Mouse (Mus musculus) forebrain, embryonic 14.5 days (tissue): Measurements from ENCODE around the gene Grin3b. TPM values are rescaled to one million over a fixed set of nuclear protein-coding genes. Genes with fewer than 3 reads are reported as not detected.

Experiments
- ATAC-seq: fragments of 200-750 bp; cut with Nextera tagmentation; 2 replicates; pipeline ENCODE4 v1.8.0; 2017; ENCODE audit warnings: mild to moderate bottlenecking, moderate library complexity
- DNase-seq: peaks from one replicate; pipeline ENCODE4 v3.0.0-alpha.2; 2015; ENCODE audit warnings: low spot score
- H3K27ac ChIP-seq: fragments of 300-500 bp; sonication (generic); 2 replicates; pipeline ENCODE4 v1.5.1; 2014; ENCODE audit warnings: low read depth, mild to moderate bottlenecking, control low read depth, low read length, moderate library complexity
- H3K27me3 ChIP-seq: fragments of 300-500 bp; sonication (generic); replicated peaks from 2 replicates; pipeline ENCODE4 v1.6.1; 2014; ENCODE audit warnings: low read length, control low read depth, mixed read lengths; ENCODE audit not compliant: control insufficient read depth, insufficient read depth
- H3K36me3 ChIP-seq: fragments of 300-500 bp; sonication (generic); 2 replicates; pipeline ENCODE4 v1.6.1; 2014; ENCODE audit warnings: low read length, control low read depth; ENCODE audit not compliant: control insufficient read depth, insufficient read depth
- H3K4me1 ChIP-seq: fragments of 300-500 bp; sonication (generic); 2 replicates; pipeline ENCODE4 v1.6.1; 2014; ENCODE audit warnings: antibody characterized with exemption, low read length, control low read depth; ENCODE audit not compliant: control insufficient read depth, insufficient read depth
- H3K4me2 ChIP-seq: fragments of 300-500 bp; sonication (generic); 2 replicates; pipeline ENCODE4 v1.6.1; 2014; ENCODE audit warnings: mild to moderate bottlenecking, control low read depth, low read length
- H3K4me3 ChIP-seq: fragments of 300-500 bp; sonication (generic); 2 replicates; pipeline ENCODE4 v1.5.1; 2014; ENCODE audit warnings: low read depth, low read length, control low read depth
- H3K9ac ChIP-seq: fragments of 300-500 bp; sonication (generic); 2 replicates; pipeline ENCODE4 v1.6.1; 2014; ENCODE audit warnings: mild to moderate bottlenecking, low read length, control low read depth, moderate library complexity
- H3K9me3 ChIP-seq: fragments of 300-500 bp; sonication (generic); replicated peaks from 2 replicates; pipeline ENCODE4 v1.6.1; 2016; ENCODE audit warnings: low read length, control low read depth, mixed read lengths; ENCODE audit not compliant: control insufficient read depth
- WGBS: fragments of 180-500 bp; shearing (Covaris S2); extraction: QIAGEN DNeasy Blood & Tissue Kit; methylation state at CpG from one replicate; pipeline ENCODE4 v1.1.7; 2014; 5-methylcytosine and 5-hydroxymethylcytosine counted together
- polyA plus RNA-seq: library from polyadenylated mRNA; unstranded; fragments of >200 nt; fragmentation: Nextera tagmentation; extraction: Ambion mirVana; gene quantifications from 2 replicates; pipeline ENCODE4 v1.2.1, GENCODE M21; 2014

The Grin3b gene
- polyA plus RNA-seq, 1 experiment from 2014 or later = 0.23 TPM

- DNase-seq (no peak), ATAC-seq (no peak)
- Histone ChIP-seq H3K4me2 (no peak overlapping the region), H3K4me3 (no peak overlapping the region), H3K4me1 (no peaks in the 10 kb centered on the region), H3K27ac (no peak overlapping the region), H3K9me3 (no peaks in the 10 kb centered on the region), H3K36me3 (no peaks in the 10 kb centered on the region), H3K27me3 (peaks cover 6% of the 10 kb centered on the region; the same call in 1 of the 2 replicates), H3K9ac (no peak overlapping the region)
- WGBS = 62% methylated on average over 4 of the region's 4 CpGs
These were observed 54.5 kb downstream of the Grin3b start for GRCm38 (mm10) chr10:80025044-80025347.

GRCm38 (mm10) chr10:80025463-80025862, 54.9 kb downstream of the Grin3b start:
- Histone ChIP-seq H3K27me3 (peaks cover 2% of the 10 kb centered on the region; the same call in 1 of the 2 replicates), H3K9ac (no peak overlapping the region), H3K9me3 (no peaks in the 10 kb centered on the region), H3K27ac (no peak overlapping the region), H3K4me2 (no peak overlapping the region), H3K36me3 (no peaks in the 10 kb centered on the region), H3K4me1 (no peaks in the 10 kb centered on the region), H3K4me3 (no peak overlapping the region)
- no peak for DNase-seq
- no peak for ATAC-seq
- WGBS = 79% methylated on average over 10 of the region's 10 CpGs

- no peak overlapping the region for H3K4me3 ChIP-seq
- H3K9ac ChIP-seq = no peak overlapping the region
- H3K9me3 ChIP-seq = no peaks in the 10 kb centered on the region
- no peaks in the 10 kb centered on the region for H3K36me3 ChIP-seq
- H3K4me2 ChIP-seq = no peak overlapping the region
- no peaks in the 10 kb centered on the region for H3K4me1 ChIP-seq
- WGBS = 64% methylated on average over 12 of the region's 12 CpGs
- H3K27me3 ChIP-seq = no peaks in the 10 kb centered on the region
- H3K27ac ChIP-seq = no peak overlapping the region
- ATAC-seq (no peak), DNase-seq (no peak)
These were observed 55.4 kb downstream of the Grin3b start for GRCm38 (mm10) chr10:80025889-80026288.

Other genes starting within 250 kb of the Grin3b start
- gene Polrmt, start 224.1 kb upstream of the Grin3b start, polyA plus RNA-seq = 32.1 and 33.4 TPM in 2 replicates
- 0.28 and 0.38 TPM in 2 replicates for gene Fgf22, start 215.6 kb upstream of the Grin3b start, polyA plus RNA-seq
- gene Rnf126, start 203.8 kb upstream of the Grin3b start, polyA plus RNA-seq = 60.6 and 75.7 TPM in 2 replicates
- 0.58 and 0.96 TPM in 2 replicates for gene Fstl3, start 193.4 kb upstream of the Grin3b start, polyA plus RNA-seq
- gene Prss57, start 179.8 kb upstream of the Grin3b start, polyA plus RNA-seq = 0.37 TPM in 1 of 2 replicates, not detected in the other
- 182 and 257 TPM in 2 replicates for gene Palm, start 177.1 kb upstream of the Grin3b start, polyA plus RNA-seq
- gene Misp, start 149.7 kb upstream of the Grin3b start, polyA plus RNA-seq = 0.41 and 0.51 TPM in 2 replicates
- 98.2 and 109 TPM in 2 replicates for gene Ptbp1, start 116.3 kb upstream of the Grin3b start, polyA plus RNA-seq
- 16.9 and 17.1 TPM in 2 replicates for gene Prtn3, start 96.2 kb upstream of the Grin3b start, polyA plus RNA-seq
- 224 and 298 TPM in 2 replicates for gene Plppr3, start 96.1 kb upstream of the Grin3b start, polyA plus RNA-seq
- 0.36 TPM in 1 of 2 replicates, not detected in the other for gene Elane, start 84.5 kb upstream of the Grin3b start, polyA plus RNA-seq
- not detected in 2 replicates for gene Cfd, start 79.9 kb upstream of the Grin3b start, polyA plus RNA-seq
- 40.5 and 47.6 TPM in 2 replicates for gene Med16, start 61.8 kb upstream of the Grin3b start, polyA plus RNA-seq
- 6.0 and 21.9 TPM in 2 replicates for gene Gm26602, start 59.9 kb upstream of the Grin3b start, polyA plus RNA-seq
- 1.6 and 1.8 TPM in 2 replicates for gene Kiss1r, start 53.7 kb upstream of the Grin3b start, polyA plus RNA-seq
- 175 and 197 TPM in 2 replicates for gene R3hdm4, start 49.5 kb upstream of the Grin3b start, polyA plus RNA-seq
- 1.1 and 2.3 TPM in 2 replicates for gene Arid3a, start 43.7 kb upstream of the Grin3b start, polyA plus RNA-seq
- 96.4 and 101 TPM in 2 replicates for gene Wdr18, start 10.6 kb upstream of the Grin3b start, polyA plus RNA-seq
- 10.5 and 13.4 TPM in 2 replicates for gene Tmem259, start 13.6 kb downstream of the Grin3b start, polyA plus RNA-seq
- 33.2 and 40.0 TPM in 2 replicates for gene Cnn2, start 17.9 kb downstream of the Grin3b start, polyA plus RNA-seq
- 2.1 and 3.1 TPM in 2 replicates for gene Abca7, start 25.8 kb downstream of the Grin3b start, polyA plus RNA-seq
- 1.1 and 1.5 TPM in 2 replicates for gene Arhgap45, start 45.9 kb downstream of the Grin3b start, polyA plus RNA-seq
- gene Polr2e, start 69.1 kb downstream of the Grin3b start, polyA plus RNA-seq = 205 and 219 TPM in 2 replicates
- gene Gpx4, start 76.5 kb downstream of the Grin3b start, polyA plus RNA-seq = 555 and 632 TPM in 2 replicates
- 8.1 and 11.1 TPM in 2 replicates for gene Sbno2, start 134.9 kb downstream of the Grin3b start, polyA plus RNA-seq
- gene Stk11, start 145.1 kb downstream of the Grin3b start, polyA plus RNA-seq = 25.5 and 27.7 TPM in 2 replicates
- 412 and 467 TPM in 2 replicates for gene Atp5d, start 167.9 kb downstream of the Grin3b start, polyA plus RNA-seq
- 41.0 and 42.4 TPM in 2 replicates for gene Cbarp, start 170.1 kb downstream of the Grin3b start, polyA plus RNA-seq
- gene Midn, start 177.6 kb downstream of the Grin3b start, polyA plus RNA-seq = 67.0 and 73.6 TPM in 2 replicates
- gene Cirbp, start 195.3 kb downstream of the Grin3b start, polyA plus RNA-seq = 239 and 266 TPM in 2 replicates
- 7.2 and 9.0 TPM in 2 replicates for gene 1600002K03Rik, start 202.2 kb downstream of the Grin3b start, polyA plus RNA-seq
- gene Efna2, start 208.8 kb downstream of the Grin3b start, polyA plus RNA-seq = 14.5 and 20.6 TPM in 2 replicates